Mouse (Mus musculus) thymus, adult 2 months (tissue): Measurements from ENCODE around the gene Tmem129.

Source experiments
- CTCF ChIP-seq: fragments of 200-500 bp; IDR thresholded peaks from 2 replicates; pipeline ENCODE4 v1.5.1; 2012; ENCODE audit warnings: mild to moderate bottlenecking, control low read depth, low read length, moderate library complexity, borderline replicate concordance; ENCODE audit not compliant: control insufficient read depth, poor library complexity, insufficient read depth; ENCODE audit errors: extremely low read depth
- POLR2A ChIP-seq: fragments of 200-500 bp; IDR thresholded peaks from 2 replicates; pipeline ENCODE4 v1.6.1; 2012; ENCODE audit warnings: mild to moderate bottlenecking, low read length, control low read depth, moderate library complexity; ENCODE audit not compliant: control insufficient read depth, poor library complexity, insufficient read depth; ENCODE audit errors: extremely low read depth

DNA sequence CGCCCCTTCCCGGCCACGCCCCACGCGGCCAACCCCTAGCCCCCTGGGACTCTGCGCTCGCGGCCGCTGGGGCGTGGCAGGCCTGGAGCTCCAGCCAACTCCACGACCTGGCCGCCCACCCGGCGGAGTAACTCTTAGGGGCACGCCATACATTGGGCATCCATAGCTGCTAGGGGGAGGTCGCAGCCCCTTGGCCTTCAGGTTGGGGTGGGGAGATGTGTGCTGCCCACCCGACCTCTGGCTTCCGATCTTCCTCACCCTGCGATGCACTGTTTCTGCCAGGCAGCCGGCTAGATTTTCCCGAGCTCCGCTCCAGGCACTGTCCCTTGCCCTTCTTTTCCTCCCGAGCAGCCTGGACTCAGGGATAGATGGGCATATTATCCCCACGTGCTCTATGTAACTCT lies 37.5 kb upstream of the Tmem129 start:
- no peak for TF ChIP-seq CTCF
- TF ChIP-seq POLR2A = no peak
